Mouse (Mus musculus): ENCODE measurements at regions not wholly inside any gene's neighbourhood (a gene's known extent, or its start where the extent isn't known, plus 50 kb on each side); places are given as distances from the start of the nearest gene placed in this dataset.

- TF ChIP-seq CTCF (IDR thresholded peaks at IDR 0.05; ENCODE audit: extremely low read depth, insufficient read length, insufficient replicate concordance, low read depth, low read length), result no peak
- TF ChIP-seq POLR2A (IDR thresholded peaks at IDR 0.05; ENCODE audit: low read depth, low read length), result no peak
These were observed 109.2 kb downstream of the CK137956 start for GRCm38 (mm10) chr4:127861319-127862117.

Measured in small intestine, adult 2 months (tissue).